Mouse (Mus musculus) embryonic fibroblast, embryonic 13.5 days (primary cell): ENCODE data around the gene Nckap5.

Source experiments
- CTCF ChIP-seq: IDR thresholded peaks from 2 replicates; pipeline ENCODE4 v1.5.1; 2011; ENCODE audit warnings: mild to moderate bottlenecking, control low read depth, low read length, moderate library complexity, borderline replicate concordance; ENCODE audit not compliant: insufficient read depth
- POLR2A ChIP-seq: IDR thresholded peaks from 2 replicates; pipeline ENCODE4 v1.6.1; 2011; ENCODE audit warnings: low read depth, mild to moderate bottlenecking, control low read depth, low read length, moderate library complexity

DNA sequence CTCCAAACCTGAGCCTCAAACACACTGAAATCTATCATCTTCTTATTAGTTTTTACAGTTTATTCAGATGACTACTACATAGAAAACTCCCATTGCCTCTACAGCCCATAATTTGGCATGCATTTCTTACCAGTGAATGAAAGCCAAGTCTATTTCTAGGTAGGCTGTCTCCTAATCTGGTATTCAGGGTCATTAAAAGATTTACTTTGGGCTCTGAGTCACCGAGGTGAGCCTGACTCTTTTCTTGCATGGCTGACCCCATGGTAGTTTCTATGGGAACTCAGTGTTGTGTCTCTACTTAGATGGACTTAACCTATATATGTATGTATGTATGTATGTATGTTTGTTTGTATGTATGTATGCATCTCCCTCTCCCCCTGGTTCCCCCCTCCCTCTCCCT lies 63.6 kb downstream of the Nckap5 start:
- TF ChIP-seq POLR2A (no peak), CTCF (no peak)
